Mouse (Mus musculus): ENCODE data around the gene Sar1b.
A peak's percentile ranks its signal among the peaks of the same experiment; 100 is the strongest.

Gene Sar1b

GRCm38 (mm10) chr11:51831962-51832909 is 68.7 kb downstream of the Sar1b start:
- no peak for DNase-seq (ENCODE audit: low spot score in 2 of 2)

- no peak for DNase-seq (ENCODE audit: low spot score in 2 of 2)
Observed at GRCm38 (mm10) chr11:51832992-51833391, 69.5 kb downstream of the Sar1b start.

- DNase-seq (ENCODE audit: low spot score in 2 of 2) = no peak
Observed at GRCm38 (mm10) chr11:51833393-51834066, 70.0 kb downstream of the Sar1b start.

DNA sequence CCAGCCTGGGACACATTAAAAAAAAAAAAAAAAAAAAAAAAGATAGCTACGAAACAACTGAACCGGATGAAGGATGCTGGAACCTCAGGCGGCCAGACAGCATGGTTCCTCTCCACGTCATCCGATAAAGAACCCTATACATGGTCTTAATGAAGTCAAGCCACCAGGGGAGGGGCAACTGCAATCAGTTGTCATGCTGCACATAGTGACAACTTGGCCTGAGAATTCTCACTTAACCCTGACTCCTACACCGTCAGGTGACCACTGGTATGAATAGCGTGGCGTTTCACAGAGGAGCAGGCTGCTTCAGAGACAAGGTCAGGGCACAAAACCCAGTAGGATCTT is 70.6 kb downstream of the Sar1b start:
- DNase-seq (ENCODE audit: low spot score in 2 of 2) = no peak

DNA sequence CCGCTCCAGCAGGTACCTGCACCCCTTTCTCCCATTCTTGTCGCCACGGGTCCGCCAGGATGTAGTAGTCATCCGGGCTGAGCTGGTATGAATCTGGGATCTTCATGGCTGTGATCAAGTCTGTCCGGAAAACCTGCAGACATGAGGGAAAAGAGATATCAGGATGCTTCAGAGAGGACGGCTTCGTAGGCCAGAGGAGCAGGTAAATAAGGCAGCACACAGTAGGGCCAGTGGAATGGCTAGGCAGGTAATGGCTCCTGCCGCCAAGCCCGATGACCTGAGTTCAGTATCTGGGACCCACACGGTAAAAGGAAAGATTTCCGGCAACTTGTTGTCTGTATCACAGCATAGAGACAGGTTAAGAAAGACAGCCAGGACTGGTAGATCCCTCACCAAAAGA is 72.1 kb downstream of the Sar1b start:
- no peak for DNase-seq (ENCODE audit: low spot score in 2 of 2)

DNA sequence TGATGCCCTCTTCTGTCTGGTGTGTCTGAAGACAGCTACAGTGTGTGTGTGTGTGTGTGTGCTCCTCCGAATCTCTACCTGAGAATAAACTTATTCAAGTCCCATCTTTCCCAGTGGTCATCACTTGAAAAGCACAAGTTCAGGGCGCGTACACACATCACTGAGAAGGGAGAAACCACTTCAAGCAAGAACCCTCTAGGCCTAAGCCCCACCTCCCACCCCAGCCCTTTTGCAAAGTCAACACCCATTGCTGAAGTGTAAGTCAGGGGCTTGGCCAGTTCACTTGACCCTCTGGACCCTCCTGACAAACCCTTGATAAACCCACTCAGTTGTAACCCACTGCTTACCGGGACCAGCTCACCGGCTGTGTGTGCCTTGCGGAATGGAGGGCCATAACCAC is 73.0 kb downstream of the Sar1b start:
- no peak for DNase-seq (ENCODE audit: low spot score in 2 of 2)

DNA sequence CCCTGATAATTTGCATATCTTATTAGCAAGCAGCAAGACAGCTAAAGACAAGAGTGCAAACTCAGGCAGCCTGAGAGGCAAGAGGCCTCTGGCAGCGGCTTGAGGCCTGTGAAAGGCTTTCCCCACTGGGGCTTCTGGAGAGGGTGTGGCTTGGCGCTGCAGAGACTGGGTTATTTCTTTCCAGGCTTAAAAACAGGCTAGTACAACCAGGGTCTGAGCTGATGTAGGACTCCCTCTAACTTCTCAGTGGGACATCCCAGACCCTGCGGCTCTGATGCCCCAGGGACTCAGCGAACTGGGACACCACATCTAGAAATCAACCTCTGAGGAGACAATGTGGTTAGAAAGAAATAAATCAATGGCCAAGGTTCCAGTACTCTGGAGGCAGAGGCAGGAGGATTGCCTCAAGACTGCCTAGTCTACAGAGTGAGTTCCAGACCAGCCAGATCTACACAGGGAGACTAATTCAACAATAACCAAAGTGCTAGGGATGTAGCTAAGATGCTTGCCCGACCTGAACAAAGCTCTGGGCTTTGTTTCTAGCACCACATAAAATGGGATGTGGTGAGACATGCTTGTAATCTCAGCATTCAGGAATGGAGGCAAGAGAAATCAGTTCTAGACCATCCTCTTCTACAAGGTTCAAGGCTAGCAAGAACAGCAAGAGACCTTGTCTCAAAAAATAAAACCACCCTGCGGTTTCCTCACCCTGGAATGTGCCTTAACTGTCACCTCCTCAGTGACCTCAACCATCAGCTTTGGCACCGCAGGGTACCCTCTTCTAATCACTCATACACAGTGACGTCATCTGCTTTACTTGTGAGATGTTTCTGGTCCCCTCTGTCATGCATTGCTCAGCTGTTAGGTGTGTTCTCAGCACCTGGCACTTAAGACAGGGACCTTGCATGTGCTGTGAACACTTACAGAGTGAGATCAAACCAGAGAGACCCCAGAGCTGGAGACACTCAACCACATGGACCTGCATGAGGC is 74.0 kb downstream of the Sar1b start:
- peak in 1 of 2 experiments; percentile 21 for DNase-seq (ENCODE audit: low spot score in 2 of 2)

GRCm38 (mm10) chr11:51839106-51839505 is 75.6 kb downstream of the Sar1b start:
- no peak for DNase-seq (ENCODE audit: low spot score in 2 of 2)

DNA sequence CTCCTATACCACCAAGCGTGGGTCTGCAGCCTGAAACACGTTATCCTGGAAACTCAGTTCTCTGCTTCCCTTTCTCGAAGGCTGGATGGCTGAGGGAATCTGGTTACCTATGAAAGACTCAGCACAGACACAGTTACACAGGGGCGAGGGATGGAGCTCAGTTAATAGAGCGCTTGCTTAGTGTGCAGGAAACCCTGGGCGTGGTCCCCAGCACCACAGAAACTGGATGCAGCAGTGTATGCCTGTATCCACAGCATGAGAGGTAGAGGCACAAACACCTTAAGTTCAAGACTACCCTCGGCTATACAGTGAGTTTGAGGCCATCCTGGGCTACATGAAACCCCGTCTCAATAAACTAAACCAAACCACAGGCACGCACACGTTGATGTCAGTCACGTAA is 76.5 kb downstream of the Sar1b start:
- DNase-seq (ENCODE audit: low spot score in 2 of 2) = no peak

DNA sequence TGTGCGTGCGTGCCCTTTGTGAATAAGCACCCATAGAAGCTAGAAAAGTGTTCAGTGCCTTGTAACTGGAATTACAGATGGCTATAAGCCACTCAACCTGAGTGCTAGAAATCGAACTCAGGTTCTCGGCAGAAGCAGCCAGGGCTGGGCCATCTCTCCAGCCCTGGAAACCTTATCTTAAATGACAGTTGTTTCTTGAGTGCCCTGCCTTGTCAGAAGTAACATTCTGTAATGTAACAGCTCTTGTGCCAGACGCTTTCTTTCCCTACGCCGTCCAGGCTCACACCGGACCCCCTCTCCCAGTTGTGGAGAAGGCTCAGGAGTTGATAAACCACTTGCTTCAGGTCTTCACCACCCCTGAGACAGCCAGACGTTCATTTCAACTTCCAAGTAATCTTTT is 77.2 kb downstream of the Sar1b start:
- DNase-seq (ENCODE audit: low spot score in 2 of 2) = no peak

DNA sequence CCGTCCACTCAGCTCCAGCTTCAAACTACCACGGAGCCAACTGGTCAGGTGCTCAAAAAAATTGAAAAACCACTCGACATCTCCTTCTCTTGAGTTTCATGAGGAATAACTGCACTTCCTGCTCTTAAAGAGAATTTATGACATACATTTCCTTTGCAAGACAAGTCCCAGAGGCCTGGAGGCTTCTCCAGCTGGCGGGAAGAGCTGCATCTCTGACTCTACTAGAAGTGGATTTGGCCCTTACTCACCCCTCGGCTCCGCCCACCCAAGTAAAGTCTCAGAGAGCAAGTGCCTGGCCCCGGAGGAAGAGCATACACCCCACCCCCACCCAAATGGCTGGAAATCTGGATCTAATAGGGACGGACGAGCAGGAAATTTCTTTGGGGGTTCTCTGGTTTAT is 77.7 kb downstream of the Sar1b start:
- DNase-seq (ENCODE audit: low spot score in 2 of 2) = no peak
